Mouse (Mus musculus) lung, embryonic 16.5 days (tissue): ENCODE measurements around the gene Zmynd8. TPM values are rescaled to one million over a fixed set of nuclear protein-coding genes. Genes with fewer than 3 reads are reported as not detected.

ENCODE experiments used
- ATAC-seq: fragments of 200-750 bp; cut with Nextera tagmentation; 2 replicates; pipeline ENCODE4 v1.8.0; 2017; ENCODE audit warnings: low read depth, mild to moderate bottlenecking, moderate library complexity
- H3K27ac ChIP-seq: fragments of 300-500 bp; sonication (generic); 2 replicates; pipeline ENCODE4 v1.5.1; 2014; ENCODE audit warnings: mild to moderate bottlenecking, control low read depth, low read length
- H3K27me3 ChIP-seq: fragments of 300-500 bp; sonication (generic); 2 replicates; pipeline ENCODE4 v1.6.1; 2014; ENCODE audit warnings: low read depth, low read length, mixed read lengths; ENCODE audit not compliant: control insufficient read depth, insufficient read depth
- H3K36me3 ChIP-seq: fragments of 300-500 bp; sonication (generic); 2 replicates; pipeline ENCODE4 v1.6.1; 2014; ENCODE audit warnings: low read length; ENCODE audit not compliant: control insufficient read depth, insufficient read depth
- H3K4me1 ChIP-seq: fragments of 300-500 bp; sonication (generic); replicated peaks from 2 replicates; pipeline ENCODE4 v1.6.1; 2014; ENCODE audit warnings: low read length, mixed read lengths; ENCODE audit not compliant: control insufficient read depth, insufficient read depth
- H3K4me2 ChIP-seq: fragments of 300-500 bp; sonication (generic); 2 replicates; pipeline ENCODE4 v1.6.1; 2014; ENCODE audit warnings: low read depth, low read length, control low read depth
- H3K4me3 ChIP-seq: fragments of 300-500 bp; sonication (generic); 2 replicates; pipeline ENCODE4 v1.5.1; 2014; ENCODE audit warnings: mild to moderate bottlenecking, low read length, control low read depth
- H3K9ac ChIP-seq: fragments of 300-500 bp; sonication (generic); 2 replicates; pipeline ENCODE4 v1.6.1; 2014; ENCODE audit warnings: low read length, control low read depth
- H3K9me3 ChIP-seq: fragments of 300-500 bp; sonication (generic); 2 replicates; pipeline ENCODE4 v1.6.1; 2016; ENCODE audit warnings: low read length; ENCODE audit not compliant: control insufficient read depth
- WGBS: fragments of 180-500 bp; shearing (Covaris S2); extraction: QIAGEN DNeasy Blood & Tissue Kit; methylation state at CpG from one replicate; pipeline ENCODE4 v1.1.7; 2014; 5-methylcytosine and 5-hydroxymethylcytosine counted together
- polyA plus RNA-seq: library from polyadenylated mRNA; unstranded; fragments of >200 nt; fragmentation: Nextera tagmentation; extraction: Ambion mirVana; gene quantifications from 2 replicates; pipeline ENCODE4 v1.2.1, GENCODE M21; 2015

The Zmynd8 gene
- polyA plus RNA-seq, 1 experiment from 2014 or later: 48.7 TPM

DNA sequence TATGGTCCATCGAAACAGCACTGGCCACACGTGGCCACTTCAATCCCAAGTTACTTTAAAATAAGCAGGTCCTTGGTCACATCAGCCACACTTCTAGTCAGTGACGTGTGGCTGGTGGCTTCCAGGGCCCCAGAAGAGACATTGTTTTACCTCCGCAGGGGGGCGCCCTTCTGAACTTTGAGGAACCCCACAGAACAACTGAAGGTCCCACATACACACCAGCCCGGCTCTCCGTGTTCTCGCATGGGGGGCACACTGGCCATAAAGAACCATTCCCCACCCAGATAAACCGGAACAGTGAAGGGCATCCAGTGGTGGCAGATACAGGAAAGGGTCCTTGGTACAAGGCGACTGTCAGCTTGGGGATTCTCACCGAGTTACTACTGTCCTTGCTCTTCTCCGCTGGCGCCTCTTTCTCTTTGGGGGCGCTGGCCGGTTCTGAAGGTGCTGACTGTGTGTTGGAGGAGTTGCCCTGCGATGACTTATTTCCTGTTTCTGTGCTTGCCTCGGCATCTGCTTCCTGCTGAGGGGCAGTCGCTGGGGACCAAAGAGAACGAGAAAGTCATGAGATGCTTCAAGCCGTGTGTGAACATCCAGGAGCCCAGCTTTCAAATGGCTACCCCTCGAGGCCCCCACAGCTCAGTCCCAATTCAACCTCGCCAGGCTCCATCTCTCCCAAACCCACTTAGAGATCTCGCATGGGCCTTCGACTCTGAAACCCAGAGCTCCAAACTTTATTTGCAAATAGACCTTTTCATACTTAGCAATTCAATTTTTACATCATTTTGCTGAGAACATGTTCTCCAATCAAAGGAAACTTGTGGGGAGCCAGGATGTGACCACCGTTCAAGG lies 106.2 kb downstream of the Zmynd8 start:
- peaks cover 25% of the 10 kb centered on the region for H3K36me3 ChIP-seq
- H3K27ac ChIP-seq: no peak overlapping the region
- 76% methylated on average over 25 of the region's 25 CpGs for WGBS
- no peaks in the 10 kb centered on the region for H3K9me3 ChIP-seq
- no peak overlapping the region for H3K4me2 ChIP-seq
- no peak for ATAC-seq
- H3K27me3 ChIP-seq: no peaks in the 10 kb centered on the region
- no peak overlapping the region for H3K4me3 ChIP-seq
- no peak overlapping the region for H3K9ac ChIP-seq
- H3K4me1 ChIP-seq: peaks cover 2% of the 10 kb centered on the region; the same call in 1 of the 2 replicates

DNA sequence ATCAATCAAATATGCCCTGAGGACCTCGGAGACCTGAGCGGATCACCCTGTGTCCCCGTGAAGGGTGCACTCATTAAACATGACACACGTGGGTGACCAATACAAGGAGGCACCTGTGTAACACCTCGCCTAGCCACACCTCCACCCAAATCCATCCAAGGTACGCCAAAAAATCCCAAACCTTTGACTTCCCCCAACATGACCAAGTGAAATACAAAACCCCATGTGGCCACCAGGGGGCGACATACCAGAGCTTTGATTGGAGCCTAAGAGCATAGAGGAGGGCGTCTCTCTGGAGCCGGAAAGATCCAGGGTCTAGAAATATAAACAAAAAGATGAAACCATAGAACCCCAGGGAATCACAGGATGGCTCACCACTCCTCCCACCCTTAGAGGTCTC lies 107.2 kb downstream of the Zmynd8 start:
- Histone ChIP-seq H3K9me3 (no peaks in the 10 kb centered on the region), H3K9ac (no peak overlapping the region), H3K36me3 (peaks cover 21% of the 10 kb centered on the region), H3K4me3 (no peak overlapping the region), H3K4me1 (peaks cover 4% of the 10 kb centered on the region; the same call in 1 of the 2 replicates), H3K27ac (no peak overlapping the region), H3K27me3 (no peaks in the 10 kb centered on the region), H3K4me2 (no peak overlapping the region)
- 0 out of 2 replicates have a peak, but pooled peaks have one; percentile 10 for ATAC-seq
- 51% methylated on average over 9 of the region's 9 CpGs for WGBS

DNA sequence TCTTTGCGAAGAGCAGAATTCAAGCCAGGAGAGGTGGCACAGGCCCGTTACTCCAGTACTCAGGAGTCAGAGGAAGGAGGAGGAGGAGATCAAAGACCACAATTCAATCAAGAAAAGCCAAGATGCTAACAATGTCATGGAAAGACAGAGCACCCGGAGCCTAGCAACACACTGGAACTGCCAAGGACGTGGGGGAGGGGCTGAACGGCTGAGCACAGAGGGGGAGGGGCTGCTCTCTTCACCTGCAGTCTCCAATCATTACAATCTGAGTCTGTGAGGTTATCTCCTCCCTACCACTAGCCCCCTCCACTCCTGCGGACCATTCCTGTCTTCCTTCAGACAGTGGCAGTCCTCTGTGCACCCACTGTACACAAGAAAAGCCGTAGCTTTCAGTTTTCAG lies 107.8 kb downstream of the Zmynd8 start:
- ATAC-seq: no peak
- H3K36me3 ChIP-seq: peaks cover 21% of the 10 kb centered on the region
- H3K27me3 ChIP-seq: no peaks in the 10 kb centered on the region
- H3K9me3 ChIP-seq: no peaks in the 10 kb centered on the region
- no peak overlapping the region for H3K4me2 ChIP-seq
- H3K9ac ChIP-seq: no peak overlapping the region
- no peak overlapping the region for H3K27ac ChIP-seq
- no peak overlapping the region for H3K4me3 ChIP-seq
- H3K4me1 ChIP-seq: peaks cover 4% of the 10 kb centered on the region; the same call in 1 of the 2 replicates
- 45% methylated on average over 7 of the region's 7 CpGs for WGBS

DNA sequence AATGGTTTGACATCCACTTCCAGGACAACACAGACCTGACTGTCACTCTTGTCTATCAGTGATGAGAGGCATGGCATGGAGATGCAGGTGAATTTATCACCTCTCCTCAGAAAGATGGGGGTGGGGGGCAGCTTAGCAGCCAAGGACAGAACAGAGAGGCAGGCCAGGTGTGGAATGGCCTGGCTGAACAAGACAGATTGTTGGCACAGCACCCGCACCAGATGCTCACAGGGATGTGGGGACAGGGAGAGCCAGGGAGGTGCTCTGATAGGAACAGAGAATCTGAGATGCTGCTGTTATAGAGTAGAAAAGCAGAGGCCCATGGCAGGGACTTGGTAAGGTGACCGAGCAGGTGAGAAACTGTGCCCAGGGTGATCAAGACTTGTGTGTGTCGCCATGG lies 109.1 kb downstream of the Zmynd8 start:
- no peak overlapping the region for H3K4me3 ChIP-seq
- peaks cover 4% of the 10 kb centered on the region; the same call in 1 of the 2 replicates for H3K4me1 ChIP-seq
- H3K9ac ChIP-seq: no peak overlapping the region
- H3K27ac ChIP-seq: no peak overlapping the region
- H3K9me3 ChIP-seq: no peaks in the 10 kb centered on the region
- WGBS: 80% methylated on average over 3 of the region's 3 CpGs
- no peak for ATAC-seq
- H3K27me3 ChIP-seq: no peaks in the 10 kb centered on the region
- no peak overlapping the region for H3K4me2 ChIP-seq
- peaks cover 27% of the 10 kb centered on the region for H3K36me3 ChIP-seq

DNA sequence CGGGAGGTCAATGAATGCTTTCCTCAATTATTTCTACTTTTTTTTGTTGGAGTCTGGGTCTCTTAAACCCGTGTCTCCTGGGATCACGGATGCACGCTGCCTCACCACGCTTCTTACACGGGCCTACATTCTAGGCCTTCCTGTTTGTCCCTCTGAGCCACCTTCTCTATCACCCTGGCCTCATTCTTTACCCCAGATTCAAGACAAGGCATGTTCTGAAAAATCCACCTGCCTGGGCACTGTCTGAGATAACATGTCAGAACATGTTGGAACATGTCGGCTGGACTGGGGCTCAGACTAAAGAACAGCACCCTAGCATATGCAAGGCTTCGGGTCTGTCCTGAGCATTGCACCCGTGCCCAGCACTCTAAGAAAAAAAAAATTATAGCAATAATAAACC lies 110.0 kb downstream of the Zmynd8 start:
- no peak for ATAC-seq
- Histone ChIP-seq H3K27me3 (no peaks in the 10 kb centered on the region), H3K36me3 (peaks cover 26% of the 10 kb centered on the region), H3K4me1 (peaks cover 4% of the 10 kb centered on the region; the same call in 1 of the 2 replicates), H3K9ac (no peak overlapping the region), H3K27ac (no peak overlapping the region), H3K9me3 (no peaks in the 10 kb centered on the region), H3K4me3 (no peak overlapping the region), H3K4me2 (no peak overlapping the region)
- 94% methylated on average over 9 of the region's 9 CpGs for WGBS

DNA sequence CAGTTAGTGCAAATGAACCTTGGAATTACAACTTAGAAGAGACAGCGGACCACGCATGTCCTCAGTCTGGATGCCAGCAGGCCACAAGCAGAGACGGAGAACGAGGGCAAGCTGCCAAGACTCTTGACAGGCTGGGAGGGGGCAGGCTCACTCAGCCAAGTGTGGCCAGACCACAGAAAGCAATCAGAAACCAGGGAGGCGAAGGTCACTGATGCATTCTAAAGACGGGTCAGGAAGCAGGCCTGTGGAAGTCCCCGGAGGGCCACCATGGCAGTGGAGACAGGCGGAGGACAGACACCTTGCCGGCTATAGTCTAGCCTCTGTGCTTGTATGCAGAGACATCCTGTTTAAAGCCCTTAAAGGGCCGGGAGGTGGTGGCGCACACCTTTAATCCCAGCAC lies 110.8 kb downstream of the Zmynd8 start:
- Histone ChIP-seq H3K4me1 (peaks cover 4% of the 10 kb centered on the region; the same call in 1 of the 2 replicates), H3K4me3 (no peak overlapping the region), H3K36me3 (peaks cover 24% of the 10 kb centered on the region), H3K9ac (no peak overlapping the region), H3K27ac (no peak overlapping the region), H3K27me3 (no peaks in the 10 kb centered on the region), H3K4me2 (no peak overlapping the region), H3K9me3 (no peaks in the 10 kb centered on the region)
- WGBS: 34% methylated on average over 11 of the region's 11 CpGs
- peak; percentile 77 for ATAC-seq

DNA sequence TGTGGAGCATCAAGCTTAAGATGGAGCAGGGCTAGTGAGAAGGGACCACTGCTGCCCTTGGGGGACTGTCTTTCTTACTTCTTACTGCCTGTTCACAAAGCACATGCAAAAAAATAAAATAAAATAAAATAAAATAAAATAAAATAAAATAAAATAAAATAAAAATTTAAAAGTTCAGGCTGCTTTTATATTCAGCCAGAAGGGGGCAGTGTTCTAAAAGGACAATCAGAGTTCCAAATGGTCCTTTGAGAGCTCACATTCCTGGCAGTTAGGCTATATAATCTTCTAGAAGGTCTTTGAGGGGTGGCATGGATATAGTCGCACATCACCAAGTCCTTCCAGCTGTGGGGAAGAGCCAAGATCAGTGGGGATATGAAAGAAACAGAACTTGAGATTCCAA lies 112.3 kb downstream of the Zmynd8 start:
- H3K27me3 ChIP-seq: no peaks in the 10 kb centered on the region
- H3K27ac ChIP-seq: no peak overlapping the region
- WGBS: 77% methylated on average over 1 of the region's 1 CpGs
- no peak overlapping the region for H3K4me2 ChIP-seq
- H3K9me3 ChIP-seq: no peaks in the 10 kb centered on the region
- peaks cover 4% of the 10 kb centered on the region; the same call in 1 of the 2 replicates for H3K4me1 ChIP-seq
- peaks cover 22% of the 10 kb centered on the region for H3K36me3 ChIP-seq
- ATAC-seq: no peak
- no peak overlapping the region for H3K9ac ChIP-seq
- H3K4me3 ChIP-seq: no peak overlapping the region

DNA sequence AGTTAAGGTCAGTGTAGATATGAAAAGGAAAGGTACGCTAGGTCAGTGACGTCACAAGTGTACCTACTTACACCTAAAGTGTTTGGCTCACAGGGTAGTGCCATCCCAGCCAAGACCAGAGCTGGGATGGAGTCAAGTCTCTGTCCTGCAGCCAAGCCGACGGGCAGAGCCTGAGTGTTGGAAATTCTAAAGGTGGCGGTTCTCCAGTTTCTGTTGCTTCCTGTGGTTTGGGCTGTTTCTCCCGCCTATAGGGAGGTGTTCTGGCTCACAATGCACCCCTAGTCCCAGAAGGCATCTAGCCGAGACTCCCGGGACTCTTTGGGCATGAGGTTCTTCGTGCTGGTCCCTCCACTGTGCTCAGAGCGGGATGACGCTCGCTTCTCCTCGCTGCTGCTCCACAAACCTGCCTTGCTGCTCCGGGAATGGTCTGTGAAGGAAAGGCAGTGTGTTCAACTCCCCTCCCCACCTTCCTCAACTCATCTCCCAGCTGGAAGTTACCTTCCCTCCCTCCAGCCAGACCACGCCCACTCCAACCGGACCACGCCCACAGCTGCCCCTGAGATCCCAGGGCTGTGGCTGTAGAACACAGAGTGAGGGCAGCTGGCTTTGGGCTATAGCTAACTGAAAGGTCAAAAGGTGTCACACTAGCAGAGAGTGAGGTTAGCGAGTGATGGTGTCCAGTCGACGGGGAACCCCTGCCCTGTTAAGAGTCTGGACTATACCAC lies 113.3 kb downstream of the Zmynd8 start:
- Histone ChIP-seq H3K4me1 (peaks cover 4% of the 10 kb centered on the region; the same call in 1 of the 2 replicates), H3K36me3 (peaks cover 23% of the 10 kb centered on the region), H3K4me2 (no peak overlapping the region), H3K27me3 (no peaks in the 10 kb centered on the region), H3K4me3 (no peak overlapping the region), H3K27ac (no peak overlapping the region), H3K9ac (no peak overlapping the region), H3K9me3 (no peaks in the 10 kb centered on the region)
- ATAC-seq: no peak
- WGBS: 85% methylated on average over 20 of the region's 20 CpGs

DNA sequence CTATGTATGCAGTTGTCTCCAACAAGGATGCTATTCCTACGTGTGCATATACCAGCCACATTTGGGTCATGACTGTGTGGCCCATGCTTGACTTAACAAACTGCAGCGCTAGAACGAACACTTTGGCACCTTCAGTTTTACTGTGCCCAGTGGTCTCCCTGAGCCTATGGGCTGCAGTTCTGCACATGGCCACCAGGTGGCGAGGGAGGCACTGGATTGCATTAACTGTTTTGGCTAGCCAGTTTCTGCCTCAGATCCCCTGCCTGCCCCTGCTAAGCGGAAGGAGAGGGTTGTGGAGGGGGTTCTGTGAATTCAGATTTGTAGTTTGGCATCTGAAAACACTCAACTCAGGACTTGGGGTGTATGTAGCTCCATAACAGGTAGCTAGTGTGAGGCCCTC lies 116.5 kb downstream of the Zmynd8 start:
- peaks cover 20% of the 10 kb centered on the region for H3K36me3 ChIP-seq
- no peaks in the 10 kb centered on the region for H3K9me3 ChIP-seq
- H3K4me3 ChIP-seq: no peak overlapping the region
- no peaks in the 10 kb centered on the region for H3K27me3 ChIP-seq
- H3K27ac ChIP-seq: no peak overlapping the region
- WGBS: 32% methylated on average over 5 of the region's 5 CpGs
- ATAC-seq: 0 out of 2 replicates have a peak, but pooled peaks have one; percentile 39
- no peaks in the 10 kb centered on the region for H3K4me1 ChIP-seq
- no peak overlapping the region for H3K9ac ChIP-seq
- H3K4me2 ChIP-seq: no peak overlapping the region
